Mouse (Mus musculus): ENCODE results near the gene Eif4enif1. TPM values are rescaled to one million over a fixed set of nuclear protein-coding genes. Genes with fewer than 3 reads are reported as not detected.
A peak's percentile ranks its signal among the peaks of the same experiment; 100 is the strongest.

Gene Eif4enif1
- polyA plus RNA-seq, 1 experiment from 2014 or later = 38.4 TPM

- Histone ChIP-seq H3K27ac (ENCODE audit: low read length) (peak overlapping the region; percentile 2; the same call in 1 of the 2 replicates), H3K36me3 (ENCODE audit: control insufficient read depth, insufficient read depth, low read length) (peaks cover 6% of the 10 kb centered on the region; the same call in 1 of the 2 replicates), H3K4me1 (ENCODE audit: control insufficient read depth, insufficient read depth, low read length) (no peaks in the 10 kb centered on the region), H3K4me2 (ENCODE audit: low read depth, low read length) (peak overlapping the region; percentile 29), H3K9ac (ENCODE audit: low read length) (peak overlapping the region; percentile 56), H3K9me3 (replicated peaks; ENCODE audit: control insufficient read depth, low read length) (no peaks in the 10 kb centered on the region), H3K4me3 (replicated peaks; ENCODE audit: low read length) (peak overlapping the region; percentile 42), H3K27me3 (ENCODE audit: control insufficient read depth, insufficient read depth, low read length) (no peaks in the 10 kb centered on the region)
- ATAC-seq (ENCODE audit: insufficient read depth, low FRiP score) = peak; percentile 32; the same call in 1 of the 2 replicates
- under 1% methylated on average over 33 of the region's 57 CpGs for WGBS
These were observed 719 bp downstream of the Eif4enif1 start for GRCm38 (mm10) chr11:3202781-3203441.

- Histone ChIP-seq H3K9ac (ENCODE audit: low read length) (no peak overlapping the region), H3K4me1 (ENCODE audit: control insufficient read depth, insufficient read depth, low read length) (no peaks in the 10 kb centered on the region), H3K9me3 (replicated peaks; ENCODE audit: control insufficient read depth, low read length) (no peaks in the 10 kb centered on the region), H3K4me3 (replicated peaks; ENCODE audit: low read length) (peak overlapping the region; percentile 42), H3K27me3 (ENCODE audit: control insufficient read depth, insufficient read depth, low read length) (no peaks in the 10 kb centered on the region), H3K27ac (ENCODE audit: low read length) (no peak overlapping the region), H3K4me2 (ENCODE audit: low read depth, low read length) (peak overlapping the region; percentile 29), H3K36me3 (ENCODE audit: control insufficient read depth, insufficient read depth, low read length) (peaks cover 6% of the 10 kb centered on the region; the same call in 1 of the 2 replicates)
- WGBS = 65% methylated on average over 2 of the region's 2 CpGs
- ATAC-seq (ENCODE audit: insufficient read depth, low FRiP score) = no peak
These were observed 1.6 kb downstream of the Eif4enif1 start for GRCm38 (mm10) chr11:3203771-3204170.

- Histone ChIP-seq H3K9me3 (replicated peaks; ENCODE audit: control insufficient read depth, low read length) (no peaks in the 10 kb centered on the region), H3K27me3 (ENCODE audit: control insufficient read depth, insufficient read depth, low read length) (no peaks in the 10 kb centered on the region), H3K4me1 (ENCODE audit: control insufficient read depth, insufficient read depth, low read length) (no peaks in the 10 kb centered on the region), H3K36me3 (ENCODE audit: control insufficient read depth, insufficient read depth, low read length) (peaks cover 6% of the 10 kb centered on the region), H3K4me2 (ENCODE audit: low read depth, low read length) (no peak overlapping the region), H3K4me3 (replicated peaks; ENCODE audit: low read length) (no peak overlapping the region), H3K27ac (ENCODE audit: low read length) (no peak overlapping the region), H3K9ac (ENCODE audit: low read length) (no peak overlapping the region)
- 89% methylated on average over 3 of the region's 3 CpGs for WGBS
- no peak for ATAC-seq (ENCODE audit: insufficient read depth, low FRiP score)
These were observed 3.0 kb downstream of the Eif4enif1 start for GRCm38 (mm10) chr11:3205207-3205606.

GRCm38 (mm10) chr11:3206783-3207182, 4.6 kb downstream of the Eif4enif1 start:
- peaks cover 6% of the 10 kb centered on the region for H3K36me3 ChIP-seq (ENCODE audit: control insufficient read depth, insufficient read depth, low read length)
- H3K27ac ChIP-seq (ENCODE audit: low read length) = no peak overlapping the region
- no peak overlapping the region for H3K4me2 ChIP-seq (ENCODE audit: low read depth, low read length)
- 92% methylated on average over 3 of the region's 3 CpGs for WGBS
- no peak for ATAC-seq (ENCODE audit: insufficient read depth, low FRiP score)
- no peaks in the 10 kb centered on the region for H3K4me1 ChIP-seq (ENCODE audit: control insufficient read depth, insufficient read depth, low read length)
- H3K27me3 ChIP-seq (ENCODE audit: control insufficient read depth, insufficient read depth, low read length) = no peaks in the 10 kb centered on the region
- H3K9ac ChIP-seq (ENCODE audit: low read length) = no peak overlapping the region
- H3K9me3 ChIP-seq (replicated peaks; ENCODE audit: control insufficient read depth, low read length) = no peaks in the 10 kb centered on the region
- H3K4me3 ChIP-seq (replicated peaks; ENCODE audit: low read length) = no peak overlapping the region

- H3K4me1 ChIP-seq (ENCODE audit: control insufficient read depth, insufficient read depth, low read length) = no peaks in the 10 kb centered on the region
- H3K27me3 ChIP-seq (ENCODE audit: control insufficient read depth, insufficient read depth, low read length) = no peaks in the 10 kb centered on the region
- no peak overlapping the region for H3K27ac ChIP-seq (ENCODE audit: low read length)
- no peak overlapping the region for H3K9ac ChIP-seq (ENCODE audit: low read length)
- no peak for ATAC-seq (ENCODE audit: insufficient read depth, low FRiP score)
- no peak overlapping the region for H3K4me3 ChIP-seq (replicated peaks; ENCODE audit: low read length)
- WGBS = 67% methylated on average over 1 of the region's 1 CpGs
- H3K4me2 ChIP-seq (ENCODE audit: low read depth, low read length) = no peak overlapping the region
- no peaks in the 10 kb centered on the region for H3K9me3 ChIP-seq (replicated peaks; ENCODE audit: control insufficient read depth, low read length)
- peaks cover 30% of the 10 kb centered on the region for H3K36me3 ChIP-seq (ENCODE audit: control insufficient read depth, insufficient read depth, low read length)
These were observed 10.3 kb downstream of the Eif4enif1 start for GRCm38 (mm10) chr11:3212526-3212925.

GRCm38 (mm10) chr11:3223105-3223504, 20.9 kb downstream of the Eif4enif1 start:
- H3K4me1 ChIP-seq (ENCODE audit: control insufficient read depth, insufficient read depth, low read length) = no peaks in the 10 kb centered on the region
- no peak overlapping the region for H3K9ac ChIP-seq (ENCODE audit: low read length)
- no peaks in the 10 kb centered on the region for H3K9me3 ChIP-seq (replicated peaks; ENCODE audit: control insufficient read depth, low read length)
- H3K27me3 ChIP-seq (ENCODE audit: control insufficient read depth, insufficient read depth, low read length) = no peaks in the 10 kb centered on the region
- H3K4me3 ChIP-seq (replicated peaks; ENCODE audit: low read length) = no peak overlapping the region
- no peak overlapping the region for H3K27ac ChIP-seq (ENCODE audit: low read length)
- ATAC-seq (ENCODE audit: insufficient read depth, low FRiP score) = no peak
- 64% methylated on average over 5 of the region's 5 CpGs for WGBS
- no peak overlapping the region for H3K4me2 ChIP-seq (ENCODE audit: low read depth, low read length)
- H3K36me3 ChIP-seq (ENCODE audit: control insufficient read depth, insufficient read depth, low read length) = peaks cover 52% of the 10 kb centered on the region

- Histone ChIP-seq H3K36me3 (ENCODE audit: control insufficient read depth, insufficient read depth, low read length) (peaks cover 41% of the 10 kb centered on the region), H3K27me3 (ENCODE audit: control insufficient read depth, insufficient read depth, low read length) (no peaks in the 10 kb centered on the region), H3K4me1 (ENCODE audit: control insufficient read depth, insufficient read depth, low read length) (no peaks in the 10 kb centered on the region), H3K9me3 (replicated peaks; ENCODE audit: control insufficient read depth, low read length) (no peaks in the 10 kb centered on the region), H3K27ac (ENCODE audit: low read length) (no peak overlapping the region), H3K4me3 (replicated peaks; ENCODE audit: low read length) (no peak overlapping the region), H3K9ac (ENCODE audit: low read length) (no peak overlapping the region), H3K4me2 (ENCODE audit: low read depth, low read length) (no peak overlapping the region)
- WGBS = 91% methylated on average over 3 of the region's 3 CpGs
- no peak for ATAC-seq (ENCODE audit: insufficient read depth, low FRiP score)
These were observed 24.9 kb downstream of the Eif4enif1 start for GRCm38 (mm10) chr11:3227113-3227512.

GRCm38 (mm10) chr11:3232248-3232647, 30.1 kb downstream of the Eif4enif1 start:
- WGBS = 81% methylated on average over 3 of the region's 3 CpGs
- H3K4me1 ChIP-seq (ENCODE audit: control insufficient read depth, insufficient read depth, low read length) = no peaks in the 10 kb centered on the region
- no peak for ATAC-seq (ENCODE audit: insufficient read depth, low FRiP score)
- H3K9me3 ChIP-seq (replicated peaks; ENCODE audit: control insufficient read depth, low read length) = no peaks in the 10 kb centered on the region
- H3K27ac ChIP-seq (ENCODE audit: low read length) = 0 out of 2 replicates have a peak overlapping the region, but pooled peaks have one; percentile 5
- H3K9ac ChIP-seq (ENCODE audit: low read length) = no peak overlapping the region
- no peaks in the 10 kb centered on the region for H3K27me3 ChIP-seq (ENCODE audit: control insufficient read depth, insufficient read depth, low read length)
- H3K4me2 ChIP-seq (ENCODE audit: low read depth, low read length) = no peak overlapping the region
- H3K4me3 ChIP-seq (replicated peaks; ENCODE audit: low read length) = no peak overlapping the region
- peaks cover 22% of the 10 kb centered on the region for H3K36me3 ChIP-seq (ENCODE audit: control insufficient read depth, insufficient read depth, low read length)

GRCm38 (mm10) chr11:3233704-3234103, 31.5 kb downstream of the Eif4enif1 start:
- Histone ChIP-seq H3K4me1 (ENCODE audit: control insufficient read depth, insufficient read depth, low read length) (no peaks in the 10 kb centered on the region), H3K9me3 (replicated peaks; ENCODE audit: control insufficient read depth, low read length) (no peaks in the 10 kb centered on the region), H3K36me3 (ENCODE audit: control insufficient read depth, insufficient read depth, low read length) (peaks cover 28% of the 10 kb centered on the region), H3K9ac (ENCODE audit: low read length) (no peak overlapping the region), H3K27ac (ENCODE audit: low read length) (no peak overlapping the region), H3K4me2 (ENCODE audit: low read depth, low read length) (no peak overlapping the region), H3K27me3 (ENCODE audit: control insufficient read depth, insufficient read depth, low read length) (no peaks in the 10 kb centered on the region), H3K4me3 (replicated peaks; ENCODE audit: low read length) (no peak overlapping the region)
- WGBS = 94% methylated on average over 4 of the region's 4 CpGs
- no peak for ATAC-seq (ENCODE audit: insufficient read depth, low FRiP score)

Measured in stomach, embryonic 16.5 days (tissue).